Mouse (Mus musculus) layer of hippocampus, adult 8-10 months (tissue): ENCODE data around the gene Elf5. TPM values are rescaled to one million over a fixed set of nuclear protein-coding genes. Genes with fewer than 3 reads are reported as not detected.

Experiments used
- DNase-seq, 2 experiments: peaks; one replicate each; pipeline ENCODE4 v3.0.0; 2022; ENCODE audit warnings: low spot score in 2 of 2
- total RNA-seq, 4 experiments: library from RNA; stranded (reverse); gene quantifications; 2 replicates each; pipeline ENCODE4 v1.2.4; 2022

The Elf5 gene
- total RNA-seq, 4 experiments from 2014 or later = 1.3 to 1.5 (median 1.4) TPM

DNA sequence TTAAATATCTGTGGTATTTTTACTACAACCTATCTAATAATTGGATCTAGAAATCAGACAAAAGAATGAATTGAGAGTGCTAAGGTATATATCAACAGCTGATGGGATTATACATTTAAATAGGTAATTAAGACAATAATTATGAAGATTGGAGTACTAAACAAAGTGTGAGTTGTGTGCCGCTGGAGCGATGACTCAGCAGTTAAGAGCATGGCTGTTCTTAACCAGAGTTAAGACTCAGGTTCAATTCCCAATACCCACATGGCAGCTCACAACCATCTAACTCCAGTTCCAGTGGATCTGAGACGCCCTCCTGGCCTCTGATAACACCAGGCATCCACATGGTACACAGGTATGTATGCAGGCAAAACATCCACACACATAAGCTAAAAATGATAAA is 61.9 kb downstream of the Elf5 start:
- DNase-seq = no peak

- DNase-seq = no peak
Observed at GRCm38 (mm10) chr2:103476180-103476579, 64.7 kb downstream of the Elf5 start.

- no peak for DNase-seq
Observed at GRCm38 (mm10) chr2:103476657-103477056, 65.2 kb downstream of the Elf5 start.

DNA sequence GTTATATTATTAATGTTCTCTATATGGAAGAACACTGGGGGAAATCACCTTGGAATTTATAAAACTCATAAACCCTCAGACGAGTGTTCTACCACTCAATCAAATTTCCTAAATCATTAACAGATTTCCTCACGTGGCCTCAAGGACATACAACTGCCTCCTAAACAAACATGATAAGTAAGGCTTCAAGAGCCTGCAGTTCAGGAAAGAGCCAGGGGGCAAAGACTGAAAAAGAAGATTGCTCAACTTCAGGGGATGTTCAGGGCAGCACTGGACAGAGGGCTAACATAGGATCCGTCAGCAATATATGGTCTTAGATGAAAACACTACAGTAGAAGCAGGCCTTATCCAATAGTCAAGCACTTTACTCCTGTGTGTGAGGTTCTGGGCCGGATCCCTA is 66.0 kb downstream of the Elf5 start:
- no peak for DNase-seq

- DNase-seq = no peak
Observed at GRCm38 (mm10) chr2:103478326-103478725, 66.8 kb downstream of the Elf5 start.

- no peak for DNase-seq
Observed at GRCm38 (mm10) chr2:103480240-103480639, 68.8 kb downstream of the Elf5 start.

- no peak for DNase-seq
Observed at GRCm38 (mm10) chr2:103480871-103481270, 69.4 kb downstream of the Elf5 start.

GRCm38 (mm10) chr2:103481314-103482231 is 70.1 kb downstream of the Elf5 start:
- no peak for DNase-seq

DNA sequence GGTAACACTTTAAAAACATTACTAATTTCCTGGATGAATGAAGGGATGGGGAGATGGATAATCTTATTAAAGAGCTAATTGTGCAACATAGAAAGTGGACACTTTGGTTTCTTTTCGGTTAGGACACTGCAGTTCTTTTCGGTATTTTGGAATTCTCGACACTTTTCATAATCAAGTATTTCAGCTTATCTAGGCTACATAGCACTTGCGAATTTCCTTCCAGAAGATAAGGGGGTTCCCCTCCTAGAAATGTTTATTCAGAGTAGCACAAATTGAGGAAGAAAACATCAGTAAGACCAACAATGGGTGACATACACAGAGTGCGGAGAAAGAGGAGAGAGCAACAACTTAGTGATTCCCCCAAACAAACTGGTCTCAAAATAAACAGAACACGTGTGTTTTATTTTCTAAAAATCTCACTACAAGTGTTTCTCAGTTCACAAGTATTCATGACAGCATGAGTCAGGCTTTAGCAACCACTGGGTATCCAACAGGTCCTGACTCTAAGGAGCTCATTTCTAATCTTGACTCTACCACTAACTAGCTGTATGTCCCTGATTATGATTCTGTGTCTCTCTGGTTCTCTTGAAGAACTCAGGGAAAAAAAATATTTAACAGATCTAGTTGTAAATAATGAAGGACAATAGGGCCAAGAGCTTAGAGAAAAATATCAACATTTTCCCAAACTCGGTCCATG is 71.9 kb downstream of the Elf5 start:
- DNase-seq = no peak

GRCm38 (mm10) chr2:103483986-103484520 is 72.6 kb downstream of the Elf5 start:
- no peak for DNase-seq

DNA sequence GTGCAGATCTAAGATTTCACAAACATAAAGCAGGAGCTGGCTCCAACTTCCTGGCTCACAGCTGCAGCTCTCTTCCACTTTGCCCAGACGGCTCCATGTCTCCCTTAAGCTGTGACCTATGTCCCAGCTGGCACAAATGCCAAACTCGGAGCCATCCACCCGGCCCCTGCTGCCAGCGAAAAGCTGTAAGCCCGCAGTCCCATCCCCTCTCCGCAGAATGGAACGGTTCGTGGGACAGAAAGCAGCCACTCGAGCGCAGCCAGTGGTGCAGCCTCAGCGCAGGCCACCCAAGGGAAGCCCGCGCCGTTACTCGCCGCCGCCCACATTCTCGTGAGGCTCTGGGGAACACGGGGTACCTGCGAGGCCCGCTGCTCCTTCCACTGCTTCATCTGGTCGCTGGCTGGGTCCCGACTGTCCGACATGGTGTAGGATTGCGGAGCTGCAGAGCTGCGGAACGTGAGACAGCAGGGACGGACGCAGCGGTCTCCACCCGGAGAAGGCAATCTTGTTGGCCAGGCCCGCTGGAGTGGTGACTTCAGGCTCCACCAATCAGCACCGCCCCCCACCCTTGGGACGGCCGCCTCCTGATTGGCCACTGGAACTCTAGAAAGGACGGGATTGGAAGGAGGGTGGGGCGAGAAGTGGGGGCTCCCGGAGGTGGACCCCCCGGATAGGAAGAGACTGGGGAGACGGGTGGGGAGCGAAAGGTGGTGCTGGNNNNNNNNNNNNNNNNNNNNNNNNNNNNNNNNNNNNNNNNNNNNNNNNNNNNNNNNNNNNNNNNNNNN is 73.3 kb downstream of the Elf5 start, which contains the start of gene Cat:
Gene Cat, minus strand, starts transcription at position 544 of the 785 bp plus-strand sequence.
- DNase-seq = peak; percentile 95 to 96

GRCm38 (mm10) chr2:103492526-103492925 is 81.0 kb downstream of the Elf5 start:
- DNase-seq = no peak

DNA sequence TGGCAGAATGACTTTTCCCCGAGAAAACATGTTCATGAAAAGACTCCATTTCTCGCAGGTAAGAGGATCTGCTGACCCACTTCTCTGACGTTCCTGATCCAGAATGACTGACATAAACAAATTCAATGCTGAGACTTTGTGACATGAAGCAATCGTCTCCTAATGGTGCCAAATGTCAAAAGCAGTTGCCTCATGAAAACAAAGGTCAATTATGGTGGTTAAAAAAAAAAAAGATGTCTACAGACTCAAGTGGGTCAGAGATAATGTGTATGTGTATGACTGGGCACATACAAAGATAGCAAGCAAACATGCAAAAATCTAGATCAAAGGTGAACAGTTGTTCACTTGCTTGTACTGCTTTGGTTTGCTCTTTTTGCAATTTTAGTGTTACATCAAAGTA is 82.3 kb downstream of the Elf5 start:
- no peak for DNase-seq

DNA sequence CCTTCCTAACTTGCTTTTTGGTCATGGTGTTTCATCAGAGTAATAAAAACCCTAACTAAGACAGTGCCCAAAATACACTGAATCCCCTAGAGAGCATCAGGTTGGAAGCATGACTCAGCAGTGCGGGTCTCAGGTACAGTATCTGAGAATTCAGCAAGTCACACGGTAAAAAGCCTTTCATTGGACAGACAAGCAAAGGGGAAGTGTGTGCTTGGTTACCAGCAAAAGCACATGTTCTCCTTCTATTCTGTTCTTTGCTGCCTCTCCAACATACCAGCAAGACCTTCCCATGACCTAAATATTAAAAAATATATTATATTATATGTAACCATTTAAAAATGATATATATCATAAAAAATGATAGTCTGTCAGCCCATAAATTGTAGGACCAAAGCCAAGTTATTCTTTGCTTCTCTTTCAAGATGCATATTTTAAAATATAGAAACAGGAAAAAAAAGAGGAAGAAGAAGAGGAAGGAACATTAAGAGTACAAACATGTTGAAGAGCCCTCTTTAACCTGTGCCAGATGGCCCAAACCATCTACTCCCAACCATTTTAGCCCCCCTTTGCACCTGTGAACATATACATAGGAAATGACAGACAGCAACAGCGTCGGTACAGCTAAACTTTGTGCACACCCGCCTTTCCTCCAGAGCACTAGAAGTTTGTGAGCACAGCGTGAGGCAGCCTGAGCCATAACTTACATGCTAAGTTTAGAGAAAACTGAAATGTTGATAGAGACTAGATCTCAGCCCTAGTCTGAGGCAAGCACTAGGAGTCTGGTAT is 84.3 kb downstream of the Elf5 start:
- DNase-seq = no peak

Other genes with a start within 250 kb of the Elf5 start
- gene Ehf, start 108.4 kb upstream of the Elf5 start, total RNA-seq = not detected
- 10 to 100 TPM; 49.7 to 57.9 (median 51.6) TPM for gene Cat, start 73.5 kb downstream of the Elf5 start, total RNA-seq
- 10 to 100 TPM in 2 of 4 experiments, 1 to 10 TPM in 2; 8.8 to 10.6 (median 10.1) TPM for gene Abtb2, start 154.6 kb downstream of the Elf5 start, total RNA-seq